Mouse (Mus musculus): ENCODE measurements around the gene Slc25a18. TPM values are rescaled to one million over a fixed set of nuclear protein-coding genes. Genes with fewer than 3 reads are reported as not detected.

Slc25a18 gene
- polyA plus RNA-seq, 1 experiment from 2014 or later: 0.28 TPM

DNA sequence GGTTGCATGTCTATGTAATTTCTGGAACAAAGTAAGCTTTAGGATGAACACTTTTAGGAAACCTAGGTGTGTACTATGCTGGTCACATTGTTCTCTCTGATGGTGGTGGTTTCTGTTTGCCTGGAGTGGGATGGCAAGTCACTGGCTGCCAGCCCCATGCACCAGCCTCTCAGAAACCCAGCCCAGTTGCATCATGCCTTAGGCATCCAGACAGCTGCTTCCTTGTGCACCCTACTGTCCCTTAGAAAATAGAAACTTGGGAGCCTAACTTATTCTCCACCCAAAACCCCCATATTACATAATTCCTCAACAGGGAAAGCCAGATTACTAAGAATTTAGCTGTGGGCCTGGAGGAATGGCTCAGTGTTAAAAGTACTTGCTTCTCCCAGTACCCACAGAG is 1.4 kb upstream of the Slc25a18 start:
- H3K4me1 ChIP-seq (replicated peaks; ENCODE audit: control insufficient read depth, insufficient read depth, low read length): no peaks in the 10 kb centered on the region
- H3K4me2 ChIP-seq (ENCODE audit: low read depth, low read length): no peak overlapping the region
- H3K4me3 ChIP-seq (ENCODE audit: low read length): no peak overlapping the region
- no peaks in the 10 kb centered on the region for H3K27me3 ChIP-seq (ENCODE audit: control insufficient read depth, insufficient read depth, low read depth, low read length)
- H3K9me3 ChIP-seq (ENCODE audit: control insufficient read depth, low read length): no peaks in the 10 kb centered on the region
- no peak for ATAC-seq (ENCODE audit: low read depth)
- no peaks in the 10 kb centered on the region for H3K36me3 ChIP-seq (ENCODE audit: control insufficient read depth, insufficient read depth, low read length)
- no peak overlapping the region for H3K27ac ChIP-seq (ENCODE audit: low read length)
- no peak overlapping the region for H3K9ac ChIP-seq (ENCODE audit: low read length)

DNA sequence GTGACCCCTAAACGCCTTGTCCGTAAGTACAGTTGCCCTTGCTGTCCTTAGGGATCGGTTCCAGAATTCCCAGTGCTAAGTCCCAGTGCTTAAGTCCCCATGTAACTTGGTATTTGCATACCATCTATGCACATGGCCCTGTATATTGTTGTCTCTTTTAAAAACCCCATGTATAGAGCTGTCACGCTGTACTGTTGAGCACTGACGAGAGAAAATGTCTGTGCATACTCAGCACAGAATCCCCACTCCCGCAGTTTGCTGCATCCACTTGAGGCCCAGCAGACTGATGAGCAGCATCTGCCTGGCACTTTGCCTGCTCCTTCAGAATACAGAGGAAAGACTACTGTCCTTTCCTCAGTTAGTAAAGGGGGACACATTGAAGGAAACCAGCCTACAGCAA is 385 bp downstream of the Slc25a18 start:
- no peak overlapping the region for H3K27ac ChIP-seq (ENCODE audit: low read length)
- H3K4me2 ChIP-seq (ENCODE audit: low read depth, low read length): no peak overlapping the region
- ATAC-seq (ENCODE audit: low read depth): no peak
- 79% methylated on average over 6 of the region's 6 CpGs for WGBS
- no peaks in the 10 kb centered on the region for H3K36me3 ChIP-seq (ENCODE audit: control insufficient read depth, insufficient read depth, low read length)
- H3K4me1 ChIP-seq (replicated peaks; ENCODE audit: control insufficient read depth, insufficient read depth, low read length): no peaks in the 10 kb centered on the region
- H3K9ac ChIP-seq (ENCODE audit: low read length): no peak overlapping the region
- no peaks in the 10 kb centered on the region for H3K9me3 ChIP-seq (ENCODE audit: control insufficient read depth, low read length)
- H3K27me3 ChIP-seq (ENCODE audit: control insufficient read depth, insufficient read depth, low read depth, low read length): no peaks in the 10 kb centered on the region
- no peak overlapping the region for H3K4me3 ChIP-seq (ENCODE audit: low read length)

DNA sequence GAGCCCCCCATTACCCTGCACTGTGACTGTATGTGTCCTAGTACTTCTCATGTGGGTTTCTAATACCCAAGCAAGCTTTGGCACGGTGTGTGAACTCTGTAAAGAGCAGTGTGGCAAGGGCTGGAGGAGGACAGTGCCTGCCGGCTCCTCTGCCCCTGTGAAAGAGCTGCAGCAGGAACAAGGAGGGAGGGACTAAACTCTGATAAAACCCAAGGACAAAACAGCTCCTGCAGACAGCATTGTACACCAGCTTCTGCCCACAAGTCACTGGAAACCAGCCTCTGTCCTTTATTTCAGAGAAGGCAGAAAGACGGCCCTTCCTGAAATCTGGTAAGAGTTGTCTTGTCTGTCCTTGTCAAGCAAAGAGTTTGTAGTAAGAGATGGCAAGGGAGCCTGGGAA is 2.9 kb downstream of the Slc25a18 start:
- H3K9me3 ChIP-seq (ENCODE audit: control insufficient read depth, low read length): no peaks in the 10 kb centered on the region
- no peaks in the 10 kb centered on the region for H3K27me3 ChIP-seq (ENCODE audit: control insufficient read depth, insufficient read depth, low read depth, low read length)
- no peaks in the 10 kb centered on the region for H3K36me3 ChIP-seq (ENCODE audit: control insufficient read depth, insufficient read depth, low read length)
- no peaks in the 10 kb centered on the region for H3K4me1 ChIP-seq (replicated peaks; ENCODE audit: control insufficient read depth, insufficient read depth, low read length)
- H3K27ac ChIP-seq (ENCODE audit: low read length): no peak overlapping the region
- 81% methylated on average over 3 of the region's 3 CpGs for WGBS
- no peak overlapping the region for H3K9ac ChIP-seq (ENCODE audit: low read length)
- no peak for ATAC-seq (ENCODE audit: low read depth)
- H3K4me3 ChIP-seq (ENCODE audit: low read length): no peak overlapping the region
- H3K4me2 ChIP-seq (ENCODE audit: low read depth, low read length): no peak overlapping the region

DNA sequence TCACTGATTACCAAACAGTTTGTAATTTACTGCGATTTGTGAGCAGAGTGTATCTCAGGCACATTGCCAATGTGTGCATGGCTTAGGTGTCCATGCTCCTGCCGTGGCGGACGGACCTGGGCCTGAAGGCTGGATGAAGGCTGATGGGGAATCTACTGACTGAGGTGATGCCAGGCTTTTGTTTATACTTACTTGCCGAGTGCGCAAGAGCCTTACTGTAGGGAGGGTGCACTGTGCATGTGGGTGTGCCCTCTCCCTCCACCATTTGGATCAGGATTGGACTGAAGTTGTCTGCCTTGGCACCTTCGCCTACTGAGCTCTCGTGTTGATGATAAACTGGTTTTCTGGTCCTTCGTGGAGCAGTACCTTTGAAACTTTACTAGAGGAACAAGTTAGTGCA is 4.2 kb downstream of the Slc25a18 start:
- Histone ChIP-seq H3K36me3 (ENCODE audit: control insufficient read depth, insufficient read depth, low read length) (no peaks in the 10 kb centered on the region), H3K4me2 (ENCODE audit: low read depth, low read length) (no peak overlapping the region), H3K9ac (ENCODE audit: low read length) (no peak overlapping the region), H3K4me1 (replicated peaks; ENCODE audit: control insufficient read depth, insufficient read depth, low read length) (no peaks in the 10 kb centered on the region), H3K4me3 (ENCODE audit: low read length) (no peak overlapping the region), H3K27me3 (ENCODE audit: control insufficient read depth, insufficient read depth, low read depth, low read length) (no peaks in the 10 kb centered on the region), H3K27ac (ENCODE audit: low read length) (no peak overlapping the region), H3K9me3 (ENCODE audit: control insufficient read depth, low read length) (no peaks in the 10 kb centered on the region)
- WGBS: 62% methylated on average over 9 of the region's 9 CpGs
- ATAC-seq (ENCODE audit: low read depth): no peak

DNA sequence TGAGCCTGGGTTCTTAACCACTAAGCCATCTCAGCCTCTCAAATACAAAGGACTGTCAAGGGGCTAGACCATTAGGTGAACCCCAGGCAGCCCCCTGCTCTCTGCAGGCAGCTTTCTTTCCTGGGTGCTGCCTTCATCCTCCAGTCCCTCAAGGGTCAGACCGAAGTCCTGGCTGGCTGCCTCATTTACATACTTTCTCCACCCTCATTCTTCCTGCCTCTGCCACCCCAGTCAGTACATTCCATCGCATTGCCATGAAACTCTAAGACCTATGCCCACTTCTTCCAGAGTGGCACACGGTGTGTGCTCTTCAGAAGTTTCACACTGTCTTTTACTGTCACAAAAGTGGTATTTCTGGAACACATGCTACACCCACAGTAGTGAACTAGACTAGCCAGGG is 4.8 kb downstream of the Slc25a18 start:
- no peaks in the 10 kb centered on the region for H3K36me3 ChIP-seq (ENCODE audit: control insufficient read depth, insufficient read depth, low read length)
- no peak for ATAC-seq (ENCODE audit: low read depth)
- no peak overlapping the region for H3K27ac ChIP-seq (ENCODE audit: low read length)
- no peaks in the 10 kb centered on the region for H3K9me3 ChIP-seq (ENCODE audit: control insufficient read depth, low read length)
- no peaks in the 10 kb centered on the region for H3K4me1 ChIP-seq (replicated peaks; ENCODE audit: control insufficient read depth, insufficient read depth, low read length)
- H3K27me3 ChIP-seq (ENCODE audit: control insufficient read depth, insufficient read depth, low read depth, low read length): no peaks in the 10 kb centered on the region
- no peak overlapping the region for H3K4me2 ChIP-seq (ENCODE audit: low read depth, low read length)
- WGBS: 48% methylated on average over 3 of the region's 3 CpGs
- H3K4me3 ChIP-seq (ENCODE audit: low read length): no peak overlapping the region
- H3K9ac ChIP-seq (ENCODE audit: low read length): no peak overlapping the region

DNA sequence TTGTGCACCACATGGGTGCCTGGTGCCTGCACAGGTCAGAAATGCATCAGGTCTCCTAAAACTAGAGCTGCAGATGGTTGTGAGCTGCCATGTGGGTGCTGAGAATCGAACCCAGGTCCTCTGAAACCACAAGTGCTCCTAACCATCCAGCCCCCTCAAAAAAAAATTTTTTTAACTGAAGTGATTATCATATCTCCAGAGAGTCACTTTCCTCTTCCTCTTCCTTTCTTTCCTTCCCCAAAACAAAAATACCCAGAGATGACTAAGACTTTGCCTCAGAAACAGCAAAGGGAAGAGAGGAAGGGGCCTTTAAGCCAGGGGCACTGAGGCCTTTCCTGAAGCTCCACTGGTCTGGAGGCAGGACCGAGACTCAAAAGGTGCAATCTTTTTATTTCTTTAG is 9.6 kb downstream of the Slc25a18 start:
- H3K4me3 ChIP-seq (ENCODE audit: low read length): no peak overlapping the region
- WGBS: 79% methylated on average over 2 of the region's 2 CpGs
- no peak overlapping the region for H3K9ac ChIP-seq (ENCODE audit: low read length)
- H3K27me3 ChIP-seq (ENCODE audit: control insufficient read depth, insufficient read depth, low read depth, low read length): no peaks in the 10 kb centered on the region
- ATAC-seq (ENCODE audit: low read depth): no peak
- H3K36me3 ChIP-seq (ENCODE audit: control insufficient read depth, insufficient read depth, low read length): no peaks in the 10 kb centered on the region
- H3K27ac ChIP-seq (ENCODE audit: low read length): no peak overlapping the region
- no peaks in the 10 kb centered on the region for H3K4me1 ChIP-seq (replicated peaks; ENCODE audit: control insufficient read depth, insufficient read depth, low read length)
- no peaks in the 10 kb centered on the region for H3K9me3 ChIP-seq (ENCODE audit: control insufficient read depth, low read length)
- H3K4me2 ChIP-seq (ENCODE audit: low read depth, low read length): no peak overlapping the region

DNA sequence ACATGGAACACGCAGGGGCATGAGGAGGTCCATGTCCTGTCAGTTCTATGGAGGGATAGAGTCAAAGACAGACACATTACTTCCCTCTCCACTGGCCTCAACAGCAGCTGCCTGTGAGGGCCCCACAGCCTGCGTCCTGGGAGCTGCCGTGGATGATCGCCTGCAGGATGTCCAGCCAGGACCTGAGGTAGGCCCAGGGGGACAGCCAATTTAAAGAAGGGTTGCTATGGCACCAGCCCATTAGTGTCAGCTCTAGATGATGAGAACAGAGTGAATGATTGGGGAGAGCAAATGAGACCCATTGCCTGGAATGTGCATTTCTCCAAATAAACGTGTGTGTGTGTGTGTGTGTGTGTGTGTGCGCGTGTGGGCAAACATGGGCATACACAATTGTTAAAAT is 11.0 kb downstream of the Slc25a18 start:
- no peaks in the 10 kb centered on the region for H3K4me1 ChIP-seq (replicated peaks; ENCODE audit: control insufficient read depth, insufficient read depth, low read length)
- no peak overlapping the region for H3K4me2 ChIP-seq (ENCODE audit: low read depth, low read length)
- ATAC-seq (ENCODE audit: low read depth): no peak
- 64% methylated on average over 7 of the region's 7 CpGs for WGBS
- H3K27ac ChIP-seq (ENCODE audit: low read length): no peak overlapping the region
- H3K9me3 ChIP-seq (ENCODE audit: control insufficient read depth, low read length): no peaks in the 10 kb centered on the region
- H3K9ac ChIP-seq (ENCODE audit: low read length): no peak overlapping the region
- H3K4me3 ChIP-seq (ENCODE audit: low read length): no peak overlapping the region
- H3K27me3 ChIP-seq (ENCODE audit: control insufficient read depth, insufficient read depth, low read depth, low read length): no peaks in the 10 kb centered on the region
- H3K36me3 ChIP-seq (ENCODE audit: control insufficient read depth, insufficient read depth, low read length): no peaks in the 10 kb centered on the region

DNA sequence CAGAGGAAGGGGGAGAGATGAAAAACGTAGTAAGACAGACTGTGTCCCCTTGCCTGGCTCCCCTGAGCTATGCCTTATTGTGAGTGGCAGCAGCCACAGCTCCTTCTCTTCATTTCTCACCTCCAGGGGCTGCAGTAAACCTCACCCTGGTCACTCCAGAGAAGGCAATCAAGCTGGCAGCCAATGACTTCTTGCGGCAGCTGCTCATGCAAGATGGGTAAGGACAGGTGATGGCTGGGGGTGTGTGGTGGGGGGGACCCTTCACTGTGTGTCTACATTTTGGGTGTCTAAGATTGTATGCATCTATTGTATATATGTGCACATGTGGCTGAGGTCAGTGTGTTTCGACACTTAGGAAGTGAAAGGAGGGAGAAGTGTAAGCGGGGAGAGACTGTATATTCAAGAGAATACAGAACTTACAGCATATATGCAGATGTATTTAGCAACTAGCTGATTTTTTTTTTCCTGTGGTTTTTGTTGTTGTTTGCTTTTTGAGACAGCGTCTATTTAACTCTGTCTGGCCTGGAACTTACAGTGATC is 14.8 kb downstream of the Slc25a18 start:
- ATAC-seq (ENCODE audit: low read depth): no peak
- Histone ChIP-seq H3K4me1 (replicated peaks; ENCODE audit: control insufficient read depth, insufficient read depth, low read length) (no peaks in the 10 kb centered on the region), H3K36me3 (ENCODE audit: control insufficient read depth, insufficient read depth, low read length) (peaks cover 3% of the 10 kb centered on the region; the same call in 1 of the 2 replicates), H3K27ac (ENCODE audit: low read length) (no peak overlapping the region), H3K9ac (ENCODE audit: low read length) (no peak overlapping the region), H3K4me2 (ENCODE audit: low read depth, low read length) (no peak overlapping the region), H3K9me3 (ENCODE audit: control insufficient read depth, low read length) (no peaks in the 10 kb centered on the region), H3K27me3 (ENCODE audit: control insufficient read depth, insufficient read depth, low read depth, low read length) (no peaks in the 10 kb centered on the region), H3K4me3 (ENCODE audit: low read length) (no peak overlapping the region)
- WGBS: 73% methylated on average over 5 of the region's 5 CpGs

DNA sequence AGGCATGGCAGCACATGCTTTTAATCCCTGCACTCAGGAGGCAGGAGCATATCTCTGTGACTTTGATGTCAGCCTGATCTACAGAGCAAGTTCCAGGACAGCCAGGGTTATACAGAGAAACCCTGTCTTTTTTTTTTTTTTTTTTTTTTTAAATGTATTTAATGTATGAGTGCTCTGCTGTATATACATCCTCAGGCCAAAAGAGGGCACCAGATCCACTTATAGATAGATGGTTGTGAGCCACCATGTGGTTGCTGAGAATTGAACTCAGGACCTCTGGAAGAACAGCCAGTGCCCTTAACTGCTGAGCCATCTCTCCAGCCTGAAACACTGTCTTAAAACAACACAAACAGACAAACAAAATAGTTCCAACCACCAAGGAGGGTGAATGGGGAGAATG is 15.5 kb downstream of the Slc25a18 start:
- H3K27me3 ChIP-seq (ENCODE audit: control insufficient read depth, insufficient read depth, low read depth, low read length): no peaks in the 10 kb centered on the region
- peaks cover 11% of the 10 kb centered on the region for H3K36me3 ChIP-seq (ENCODE audit: control insufficient read depth, insufficient read depth, low read length)
- no peaks in the 10 kb centered on the region for H3K9me3 ChIP-seq (ENCODE audit: control insufficient read depth, low read length)
- no peak overlapping the region for H3K4me3 ChIP-seq (ENCODE audit: low read length)
- H3K4me2 ChIP-seq (ENCODE audit: low read depth, low read length): no peak overlapping the region
- no peak overlapping the region for H3K27ac ChIP-seq (ENCODE audit: low read length)
- H3K9ac ChIP-seq (ENCODE audit: low read length): no peak overlapping the region
- no peaks in the 10 kb centered on the region for H3K4me1 ChIP-seq (replicated peaks; ENCODE audit: control insufficient read depth, insufficient read depth, low read length)
- no peak for ATAC-seq (ENCODE audit: low read depth)

DNA sequence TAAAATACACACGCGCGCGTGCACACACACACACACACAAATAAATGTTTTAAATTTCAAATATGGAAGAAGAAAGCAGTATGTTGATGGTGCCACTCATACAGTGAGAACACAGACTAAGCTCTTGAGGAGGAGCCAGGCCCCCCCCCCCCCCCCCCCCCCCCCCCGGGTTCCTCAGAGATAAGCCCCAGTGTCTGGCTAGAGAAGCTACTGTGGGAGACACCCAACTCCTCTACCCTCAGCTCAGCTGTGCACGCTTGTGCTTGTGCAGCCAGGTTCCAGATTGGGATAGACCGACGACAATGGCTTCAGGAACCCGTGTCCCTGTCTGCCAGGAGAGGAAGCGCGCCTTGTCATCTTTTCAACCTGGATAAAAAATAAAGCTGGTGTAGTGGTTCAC is 16.8 kb downstream of the Slc25a18 start:
- WGBS: 77% methylated on average over 11 of the region's 11 CpGs
- H3K36me3 ChIP-seq (ENCODE audit: control insufficient read depth, insufficient read depth, low read length): peaks cover 17% of the 10 kb centered on the region
- H3K27me3 ChIP-seq (ENCODE audit: control insufficient read depth, insufficient read depth, low read depth, low read length): no peaks in the 10 kb centered on the region
- no peak overlapping the region for H3K4me2 ChIP-seq (ENCODE audit: low read depth, low read length)
- no peaks in the 10 kb centered on the region for H3K9me3 ChIP-seq (ENCODE audit: control insufficient read depth, low read length)
- no peak overlapping the region for H3K27ac ChIP-seq (ENCODE audit: low read length)
- no peak for ATAC-seq (ENCODE audit: low read depth)
- H3K4me1 ChIP-seq (replicated peaks; ENCODE audit: control insufficient read depth, insufficient read depth, low read length): no peaks in the 10 kb centered on the region
- no peak overlapping the region for H3K9ac ChIP-seq (ENCODE audit: low read length)
- no peak overlapping the region for H3K4me3 ChIP-seq (ENCODE audit: low read length)

Measured in lung, embryonic 16.5 days (tissue).